Mouse (Mus musculus) ovary, adult 18-20 months (tissue): Measurements from ENCODE around the gene Sap25.
"Not testable (repeated sequence)": the region's sequence is repeated elsewhere in the genome, so short reads cannot be mapped to it uniquely, and the experiment has no call there.

Experiments
- DNase-seq: peaks from one replicate; pipeline ENCODE4 v3.0.0; 2022; ENCODE audit warnings: low spot score, mixed read lengths

Gene Sap25

DNA sequence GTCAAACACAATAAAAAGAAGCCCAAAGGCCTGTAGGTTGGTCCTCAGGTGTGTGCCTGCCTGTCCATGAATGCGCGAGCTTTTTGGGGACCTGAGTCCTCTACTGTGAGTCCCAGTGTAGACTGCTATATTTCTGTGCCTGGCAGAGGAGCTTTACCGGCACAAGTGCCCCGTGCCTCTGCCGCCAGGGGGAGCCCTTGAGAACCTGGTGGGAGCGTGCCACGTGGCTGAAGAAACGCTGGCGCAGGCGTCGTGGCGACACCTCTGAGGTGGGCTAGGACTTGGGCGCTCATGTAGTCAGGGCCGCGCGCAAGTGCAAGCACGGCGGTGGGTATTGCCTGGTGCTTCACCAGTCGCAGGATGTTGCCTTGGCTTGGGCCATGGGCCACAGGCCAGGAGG lies at the start of gene Sap25:
Sap25 (plus strand) TSS at position 281 of the 400 bp plus-strand sequence.
- DNase-seq: no peak

GRCm38 (mm10) chr5:137595921-137596320 lies 45.2 kb upstream of the Sap25 start:
- DNase-seq: no peak

- no peak for DNase-seq
Measured at GRCm38 (mm10) chr5:137596601-137597261, 44.4 kb upstream of the Sap25 start.

- DNase-seq: no peak
Measured at GRCm38 (mm10) chr5:137597625-137598024, 43.5 kb upstream of the Sap25 start.

DNA sequence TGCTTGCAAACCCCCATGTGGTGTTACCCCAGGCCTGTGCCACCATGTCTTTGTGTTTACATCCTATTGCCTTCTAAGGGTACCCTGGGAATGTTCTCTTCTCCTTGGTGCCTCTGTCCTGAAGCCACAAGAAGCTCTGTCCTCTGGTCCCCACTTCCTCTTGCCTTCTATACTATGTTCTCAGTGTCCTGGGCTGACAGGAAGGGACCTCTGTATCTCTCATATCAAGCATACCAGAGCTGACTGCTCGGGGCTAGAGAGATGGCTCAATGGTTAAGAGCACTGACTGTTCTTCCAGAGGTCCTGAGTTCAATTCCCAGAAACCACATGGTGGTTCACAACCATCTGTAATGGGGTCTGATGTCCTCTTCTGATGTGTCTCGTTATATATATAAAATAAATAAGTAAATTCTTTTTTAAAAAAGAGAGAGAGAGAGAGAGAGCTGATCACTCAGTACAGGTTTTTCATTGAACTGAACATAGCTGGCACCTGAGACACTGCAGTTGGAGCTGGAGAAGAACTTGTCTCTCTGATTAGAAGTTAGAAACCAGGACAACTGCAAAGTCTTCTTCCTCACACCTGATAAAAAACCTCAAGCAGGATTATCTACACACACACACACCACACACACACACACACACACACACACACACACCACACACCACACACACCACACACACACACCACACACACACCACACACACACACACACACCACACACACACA lies 42.9 kb upstream of the Sap25 start:
- no peak for DNase-seq

GRCm38 (mm10) chr5:137599600-137599999 lies 41.5 kb upstream of the Sap25 start:
- no peak for DNase-seq

DNA sequence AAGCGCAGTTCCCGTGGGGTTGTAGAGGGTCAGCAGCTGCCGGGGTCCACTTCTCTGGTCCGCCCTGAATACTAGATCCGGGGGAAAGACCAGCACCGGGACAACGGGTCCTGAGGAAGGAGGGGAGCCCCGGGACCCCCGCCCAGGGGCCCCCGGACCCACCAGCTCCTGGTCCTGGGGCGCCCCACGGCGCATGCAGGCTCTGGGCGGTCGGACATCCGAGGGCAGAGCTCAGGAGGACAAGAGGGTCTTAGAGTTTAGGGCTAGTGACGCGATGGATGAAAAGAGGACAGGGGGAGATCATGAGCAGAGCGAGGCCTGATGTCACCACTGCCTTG lies 40.9 kb upstream of the Sap25 start:
- DNase-seq: no peak

- peak; percentile 92 for DNase-seq
Measured at GRCm38 (mm10) chr5:137600619-137601364, 40.3 kb upstream of the Sap25 start, which contains the start of gene Mospd3. Gene Mospd3 (minus strand): TSS chr5:137601058.

DNA sequence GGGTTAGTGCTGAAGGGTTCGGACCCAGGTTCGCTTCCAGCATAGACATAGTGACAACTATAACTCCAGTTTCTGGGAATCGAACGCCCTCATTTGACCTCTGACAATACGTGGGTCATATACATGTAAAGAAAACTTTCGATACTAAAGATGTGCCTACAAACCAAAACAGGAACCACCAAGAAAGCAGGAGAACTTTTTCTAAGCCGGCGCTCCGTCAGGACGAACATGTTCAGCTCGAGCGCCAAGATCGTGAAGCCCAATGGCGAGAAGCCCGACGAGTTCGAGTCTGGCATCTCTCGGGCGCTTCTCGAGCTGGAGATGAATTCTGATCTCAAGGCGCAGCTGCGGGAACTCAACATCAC lies 39.8 kb upstream of the Sap25 start:
- DNase-seq: no peak

GRCm38 (mm10) chr5:137607860-137608653 lies 33.1 kb upstream of the Sap25 start:
- no peak for DNase-seq

GRCm38 (mm10) chr5:137608654-137609190 lies 32.4 kb upstream of the Sap25 start:
- DNase-seq: no peak

GRCm38 (mm10) chr5:137609292-137609691 lies 31.8 kb upstream of the Sap25 start:
- DNase-seq: no peak

GRCm38 (mm10) chr5:137610056-137610455 lies 31.1 kb upstream of the Sap25 start:
- DNase-seq: no peak

DNA sequence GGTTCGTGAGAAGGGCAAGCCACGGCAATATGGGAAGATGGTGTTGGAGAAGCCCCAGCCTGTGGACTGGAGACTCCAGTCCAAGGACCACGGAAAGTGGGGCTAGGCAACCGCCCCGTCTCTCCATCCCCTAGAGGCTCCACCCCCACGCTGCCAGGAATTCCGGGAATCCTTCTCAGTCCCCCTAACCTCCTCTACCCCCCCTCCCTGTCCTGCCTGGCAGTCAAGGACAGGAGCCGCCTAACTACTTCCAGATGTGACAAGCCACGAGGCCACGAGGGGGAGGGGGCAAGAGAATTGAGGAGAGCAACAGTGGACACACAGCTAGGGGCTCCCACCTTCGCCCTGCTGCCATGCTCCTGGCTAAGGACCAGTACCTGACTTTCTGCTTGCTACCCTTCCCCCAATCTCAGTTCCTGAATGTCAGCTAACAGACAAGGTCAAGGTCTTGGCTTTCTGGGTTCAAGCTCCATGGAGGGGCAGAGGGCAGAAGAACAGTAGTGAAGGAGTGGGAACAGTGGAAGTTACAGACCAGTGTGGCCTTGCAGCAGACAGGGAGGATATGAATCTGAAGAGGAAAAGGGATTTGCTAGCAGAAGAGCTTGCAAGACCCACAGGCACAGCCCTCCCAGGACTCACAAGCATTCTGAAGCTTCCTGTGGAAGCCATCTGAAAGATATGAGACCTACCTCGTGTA lies 30.4 kb upstream of the Sap25 start:
- peak; percentile 88 for DNase-seq

DNA sequence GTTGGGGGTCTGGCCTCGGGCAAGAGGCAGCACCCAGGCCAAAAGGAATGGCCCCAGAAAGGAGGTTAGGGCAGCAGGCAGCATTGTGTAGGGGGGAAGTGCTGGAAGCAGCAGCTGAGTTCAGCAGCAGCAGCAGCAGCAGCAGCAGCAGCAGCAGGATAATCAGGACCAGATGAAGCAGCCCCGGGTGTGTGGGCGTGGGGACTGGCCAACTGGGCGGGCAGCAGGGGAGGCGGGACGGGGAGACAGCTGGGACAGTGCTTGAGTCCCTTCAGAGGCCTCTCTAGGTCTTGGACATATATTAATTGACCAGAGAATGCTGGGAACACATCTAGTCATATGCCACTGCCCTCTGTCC lies 29.9 kb upstream of the Sap25 start:
- peak; percentile 63 for DNase-seq

GRCm38 (mm10) chr5:137613076-137613475 lies 28.1 kb upstream of the Sap25 start:
- DNase-seq: no peak

DNA sequence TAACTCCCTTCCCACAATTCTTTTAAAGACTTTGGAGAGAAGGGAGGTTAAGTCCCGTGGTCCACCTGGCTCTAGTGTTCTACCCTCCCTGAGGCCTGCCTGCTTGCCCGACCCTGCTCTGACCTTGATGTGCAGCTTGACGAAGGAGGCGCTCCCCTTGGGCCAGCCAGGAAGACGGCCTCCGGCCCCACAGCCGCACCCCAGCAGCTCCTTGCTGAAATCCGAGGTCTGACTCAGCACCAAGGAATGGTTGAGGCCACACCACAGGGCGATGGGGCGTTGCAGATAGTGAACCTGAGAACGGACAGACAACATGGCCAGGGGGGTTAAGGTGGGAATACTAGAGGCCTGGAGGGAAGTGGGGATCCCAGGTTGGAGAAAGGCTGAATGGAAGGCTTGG lies 27.6 kb upstream of the Sap25 start, which contains the start of gene Pcolce:
Pcolce (minus strand) TSS at position 235 of the 400 bp plus-strand sequence.
- DNase-seq: peak; percentile 66

DNA sequence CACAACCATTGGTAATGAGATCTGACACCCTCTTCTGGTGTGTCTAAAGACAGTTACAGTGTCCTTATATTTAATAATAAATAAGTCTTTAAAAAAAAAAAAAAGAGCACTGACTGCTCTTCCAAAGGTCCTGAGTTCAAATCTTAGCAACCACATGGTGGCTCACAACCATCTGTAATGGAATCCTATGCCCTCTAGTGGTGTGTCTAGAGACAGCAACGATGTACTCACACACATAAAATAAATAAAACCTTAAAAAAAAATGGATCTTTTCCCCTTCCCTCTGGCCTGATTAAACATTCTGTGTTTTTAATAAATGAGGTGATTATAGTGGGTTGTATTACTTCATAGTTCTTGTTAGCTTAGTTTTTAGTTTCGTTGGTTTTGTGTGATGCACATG lies 26.2 kb upstream of the Sap25 start:
- DNase-seq: not testable (repeated sequence)

DNA sequence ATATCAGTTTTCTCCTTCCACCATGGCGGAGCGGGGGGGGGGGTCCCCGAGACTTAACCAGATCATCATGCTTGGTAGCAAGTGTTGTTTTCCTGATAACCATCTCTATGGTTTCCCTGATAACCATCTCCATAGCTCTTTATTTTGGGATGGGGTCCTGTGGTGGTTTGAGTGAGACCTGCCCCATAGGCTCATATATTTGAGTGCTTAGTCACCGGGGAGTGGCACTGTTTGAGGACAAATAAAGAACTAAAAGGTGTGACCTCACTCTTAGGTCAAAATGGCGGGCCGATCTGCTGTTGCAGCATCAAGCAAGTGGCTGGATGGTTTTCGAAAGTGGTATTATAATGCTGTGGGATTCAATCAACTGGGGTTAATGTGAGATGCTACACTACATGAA lies 25.8 kb upstream of the Sap25 start:
- no peak for DNase-seq

- DNase-seq: no peak
Measured at GRCm38 (mm10) chr5:137623937-137624530, 17.1 kb upstream of the Sap25 start.

DNA sequence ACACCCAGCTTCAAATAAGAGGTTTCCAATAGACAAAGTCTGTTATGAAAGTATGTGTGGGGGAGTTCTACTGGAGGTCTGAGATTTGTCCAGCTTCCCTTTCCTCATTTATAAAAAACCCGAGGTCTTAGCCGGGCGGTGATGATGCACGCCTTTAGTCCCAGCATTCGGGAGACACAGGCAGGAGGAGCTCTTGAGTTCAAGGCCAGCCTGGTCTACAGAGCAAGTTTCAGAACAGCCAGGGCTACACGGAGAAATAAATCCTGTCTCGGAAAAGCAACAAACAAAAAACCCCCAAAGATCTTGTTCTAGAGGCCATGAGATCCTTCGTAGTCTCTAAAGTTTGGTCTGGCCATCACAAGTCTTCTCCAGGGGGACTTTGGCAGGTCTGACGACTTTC lies 13.1 kb upstream of the Sap25 start:
- DNase-seq: no peak
